Mouse (Mus musculus) lung, postnatal 0 days (tissue): ENCODE results near the gene Nipsnap3b. TPM values are rescaled to one million over a fixed set of nuclear protein-coding genes. Genes with fewer than 3 reads are reported as not detected.

Source experiments
- ATAC-seq: fragments of 200-750 bp; cut with Nextera tagmentation; 2 replicates; pipeline ENCODE4 v1.8.0; 2017; ENCODE audit warnings: moderate library complexity
- DNase-seq: peaks from one replicate; pipeline ENCODE4 v3.0.0-alpha.2; 2016; ENCODE audit warnings: low spot score
- H3K27ac ChIP-seq: fragments of 300-500 bp; sonication (generic); 2 replicates; pipeline ENCODE4 v1.5.1; 2014; ENCODE audit warnings: antibody characterized with exemption, mild to moderate bottlenecking, low read length, mixed read lengths
- H3K27me3 ChIP-seq: fragments of 300-500 bp; sonication (generic); replicated peaks from 2 replicates; pipeline ENCODE4 v1.6.1; 2014; ENCODE audit warnings: low read length, mixed read lengths; ENCODE audit not compliant: insufficient read depth
- H3K36me3 ChIP-seq: fragments of 300-500 bp; sonication (generic); 2 replicates; pipeline ENCODE4 v1.6.1; 2014; ENCODE audit warnings: low read length, mixed read lengths; ENCODE audit not compliant: insufficient read depth
- H3K4me1 ChIP-seq: fragments of 300-500 bp; sonication (generic); 2 replicates; pipeline ENCODE4 v1.6.1; 2014; ENCODE audit warnings: antibody characterized with exemption, low read depth, low read length, mixed read lengths; ENCODE audit not compliant: insufficient read depth
- H3K4me2 ChIP-seq: fragments of 300-500 bp; sonication (generic); replicated peaks from 2 replicates; pipeline ENCODE4 v1.6.1; 2014; ENCODE audit warnings: low read depth, mild to moderate bottlenecking, low read length, moderate library complexity, mixed read lengths
- H3K4me3 ChIP-seq: fragments of 300-500 bp; sonication (generic); 2 replicates; pipeline ENCODE4 v1.5.1; 2014; ENCODE audit warnings: low read depth, low read length
- H3K9ac ChIP-seq: fragments of 300-500 bp; sonication (generic); replicated peaks from 2 replicates; pipeline ENCODE4 v1.6.1; 2014; ENCODE audit warnings: low read depth, mild to moderate bottlenecking
- H3K9me3 ChIP-seq: fragments of 300-500 bp; sonication (generic); 2 replicates; pipeline ENCODE4 v1.6.1; 2016; ENCODE audit warnings: low read length, mixed read lengths
- CTCF ChIP-seq: IDR thresholded peaks from 2 replicates; pipeline ENCODE4 v1.5.1; 2016; ENCODE audit warnings: antibody characterized with exemption, mild to moderate bottlenecking
- EP300 ChIP-seq: IDR thresholded peaks from 2 replicates; pipeline ENCODE4 v1.6.1; 2016; ENCODE audit warnings: antibody characterized with exemption, mild to moderate bottlenecking, control low read depth
- WGBS: fragments of 180-500 bp; shearing (Covaris S2); extraction: QIAGEN DNeasy Blood & Tissue Kit; methylation state at CpG from one replicate; pipeline ENCODE4 v1.1.7; 2014; 5-methylcytosine and 5-hydroxymethylcytosine counted together
- polyA plus RNA-seq: library from polyadenylated mRNA; unstranded; fragments of >200 nt; fragmentation: Nextera tagmentation; extraction: Ambion mirVana; gene quantifications from 2 replicates; pipeline ENCODE4 v1.2.1, GENCODE M21; 2015

The Nipsnap3b gene
- polyA plus RNA-seq, 1 experiment from 2014 or later: 77.4 TPM

DNA sequence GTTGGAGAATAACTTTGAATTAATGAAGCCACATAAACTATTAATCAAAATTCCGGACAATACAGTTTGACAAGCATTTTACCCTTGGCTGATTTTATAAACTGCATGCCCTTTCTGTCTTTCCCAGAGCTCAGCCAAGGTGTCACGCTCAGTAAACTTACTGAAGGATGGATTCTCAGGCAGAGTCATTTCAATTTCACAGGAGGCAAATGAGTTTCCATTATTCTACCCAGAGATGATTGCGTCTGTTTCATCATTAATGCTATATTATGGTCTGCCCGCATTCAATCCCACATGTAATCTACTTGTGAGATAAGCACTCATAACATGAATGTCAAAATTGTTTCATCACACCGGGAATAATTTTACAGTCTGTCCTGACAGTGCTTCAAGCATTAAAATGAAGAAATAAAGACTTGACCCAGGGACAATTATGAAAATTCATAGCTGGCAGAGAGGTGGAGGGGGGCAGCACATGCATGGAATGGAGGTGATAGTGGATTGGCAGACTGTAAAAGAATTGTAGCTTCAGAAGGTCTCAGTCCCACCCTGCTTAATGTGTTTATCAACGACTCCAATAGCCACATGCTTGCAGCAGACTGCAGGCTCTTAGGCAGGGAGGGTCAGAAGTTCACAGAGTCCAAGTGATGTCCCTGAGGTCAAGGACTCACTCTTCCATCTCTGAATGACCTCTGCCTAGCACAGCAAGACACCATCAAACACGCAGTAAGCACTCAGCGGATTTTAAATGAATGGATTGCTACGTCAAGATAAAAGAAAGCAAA, 34.8 kb downstream of the Nipsnap3b start:
- H3K4me1 ChIP-seq: no peaks in the 10 kb centered on the region
- H3K4me3 ChIP-seq: no peak overlapping the region
- DNase-seq (no peak), ATAC-seq (no peak)
- WGBS: 66% methylated on average over 9 of the region's 9 CpGs
- H3K27me3 ChIP-seq: no peaks in the 10 kb centered on the region
- no peak overlapping the region for H3K4me2 ChIP-seq
- H3K36me3 ChIP-seq: peaks cover 49% of the 10 kb centered on the region
- TF ChIP-seq EP300: no peak
- H3K27ac ChIP-seq: no peak overlapping the region
- no peak overlapping the region for H3K9ac ChIP-seq
- no peaks in the 10 kb centered on the region for H3K9me3 ChIP-seq

DNA sequence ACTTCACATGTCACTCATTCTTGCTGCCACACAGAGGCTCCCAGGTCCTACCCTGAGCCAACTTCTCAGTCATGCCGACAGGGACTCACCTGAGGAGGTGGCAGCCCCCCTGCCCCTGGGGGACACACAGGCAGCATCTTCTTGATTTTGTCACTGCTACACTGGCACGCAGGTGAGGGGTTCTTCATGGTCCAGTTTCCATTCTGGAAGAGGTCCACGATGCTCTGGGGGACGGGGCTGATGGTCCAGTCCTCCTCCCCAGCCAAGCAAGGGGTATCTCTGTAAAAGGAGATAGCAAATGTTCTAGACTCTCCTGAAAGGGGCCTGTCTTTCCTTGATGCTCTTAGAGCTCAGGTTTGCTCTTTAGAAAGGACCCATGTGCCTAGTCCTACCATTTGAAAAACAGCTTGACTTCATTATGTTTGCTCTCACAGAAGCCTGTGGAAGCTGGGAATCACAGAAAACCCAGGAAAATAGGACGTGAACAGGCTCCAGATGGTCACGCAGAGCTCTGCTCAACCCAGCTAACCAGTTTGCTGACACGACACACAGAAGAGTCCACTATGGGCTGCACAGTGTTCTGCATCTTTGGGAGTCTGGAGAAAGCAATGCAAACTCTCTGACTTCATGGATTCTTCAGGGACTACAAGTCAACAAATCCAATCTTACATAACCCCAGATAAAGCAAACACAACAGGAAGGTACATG, 50.8 kb downstream of the Nipsnap3b start:
- no peak for ATAC-seq
- no peaks in the 10 kb centered on the region for H3K4me1 ChIP-seq

More for the DNA sequence above, 50.8 kb downstream of the Nipsnap3b start:
- WGBS: 87% methylated on average over 7 of the region's 7 CpGs
- Histone ChIP-seq H3K4me3 (no peak overlapping the region), H3K4me2 (no peak overlapping the region), H3K27me3 (no peaks in the 10 kb centered on the region), H3K36me3 (peaks cover 52% of the 10 kb centered on the region), H3K27ac (no peak overlapping the region), H3K9me3 (peaks cover 3% of the 10 kb centered on the region; the same call in 1 of the 2 replicates), H3K9ac (no peak overlapping the region)
- TF ChIP-seq EP300: no peak
- no peak for TF ChIP-seq CTCF
- no peak for DNase-seq

Other genes starting within 250 kb of the Nipsnap3b start
- not detected in 2 replicates for gene Olfr275, start 197.3 kb upstream of the Nipsnap3b start, polyA plus RNA-seq
- gene Olfr273, start 152.6 kb upstream of the Nipsnap3b start, polyA plus RNA-seq: not detected in 2 replicates
- gene Olfr272, start 92.7 kb upstream of the Nipsnap3b start, polyA plus RNA-seq: not detected in 2 replicates
- gene Olfr270, start 47.3 kb upstream of the Nipsnap3b start, polyA plus RNA-seq: not detected in 2 replicates
- not detected in 2 replicates for gene Nipsnap3a, start 22.6 kb upstream of the Nipsnap3b start, polyA plus RNA-seq
- gene Abca1, start 148.0 kb downstream of the Nipsnap3b start, polyA plus RNA-seq: 3.7 and 4.6 TPM in 2 replicates